Mouse (Mus musculus) lung, adult 2 months (tissue): Measurements from ENCODE around the gene Mob3c.

Source experiments
- CTCF ChIP-seq: fragments of 200-500 bp; IDR thresholded peaks from 2 replicates; pipeline ENCODE4 v1.5.1; 2011; ENCODE audit warnings: mild to moderate bottlenecking, low read length, control low read depth; ENCODE audit not compliant: insufficient read depth
- POLR2A ChIP-seq: fragments of 200-500 bp; IDR thresholded peaks from 2 replicates; pipeline ENCODE4 v1.6.1; 2011; ENCODE audit warnings: low read depth, mild to moderate bottlenecking, control low read depth, low read length, borderline replicate concordance; ENCODE audit errors: extremely low read depth

- TF ChIP-seq CTCF (no peak), POLR2A (no peak)
Observed at GRCm38 (mm10) chr4:115828572-115828902, 645 bp downstream of the Mob3c start.
